Mouse (Mus musculus): ENCODE results near the gene Shisal1.

GRCm38 (mm10) chr15:84366574-84366989 is 80.3 kb downstream of the Shisal1 start:
- TF ChIP-seq CTCF (IDR thresholded peaks at IDR 0.05; ENCODE audit: borderline replicate concordance, insufficient read depth, low read depth, low read length) (no peak), POLR2A (IDR thresholded peaks at IDR 0.05; ENCODE audit: borderline replicate concordance, insufficient read depth, low read length) (no peak)

All from cerebellum, adult 2 months (tissue).